Mouse (Mus musculus) small intestine, adult 2 months (tissue): ENCODE data around the gene Sfrp5.

Experiments used
- CTCF ChIP-seq: fragments of 200-500 bp; IDR thresholded peaks from 2 replicates; pipeline ENCODE4 v1.5.1; 2012; ENCODE audit warnings: low read depth, mild to moderate bottlenecking, control low read depth, inconsistent platforms, low read length, moderate library complexity, mixed read lengths; ENCODE audit not compliant: insufficient replicate concordance, insufficient read length; ENCODE audit errors: extremely low read depth
- POLR2A ChIP-seq: fragments of 200-500 bp; IDR thresholded peaks from 2 replicates; pipeline ENCODE4 v1.6.1; 2012; ENCODE audit warnings: low read depth, mild to moderate bottlenecking, control low read depth, inconsistent platforms, low read length, moderate library complexity

GRCm38 (mm10) chr19:42193311-42193710, 8.7 kb downstream of the Sfrp5 start:
- TF ChIP-seq CTCF, result no peak
- no peak for TF ChIP-seq POLR2A
